Mouse (Mus musculus) urinary bladder, postnatal 10 days (tissue): ENCODE data around the gene Cldn4.

Experiments
- DNase-seq: peaks from one replicate; pipeline ENCODE4 v3.0.0; 2022; ENCODE audit warnings: low spot score

Gene Cldn4

DNA sequence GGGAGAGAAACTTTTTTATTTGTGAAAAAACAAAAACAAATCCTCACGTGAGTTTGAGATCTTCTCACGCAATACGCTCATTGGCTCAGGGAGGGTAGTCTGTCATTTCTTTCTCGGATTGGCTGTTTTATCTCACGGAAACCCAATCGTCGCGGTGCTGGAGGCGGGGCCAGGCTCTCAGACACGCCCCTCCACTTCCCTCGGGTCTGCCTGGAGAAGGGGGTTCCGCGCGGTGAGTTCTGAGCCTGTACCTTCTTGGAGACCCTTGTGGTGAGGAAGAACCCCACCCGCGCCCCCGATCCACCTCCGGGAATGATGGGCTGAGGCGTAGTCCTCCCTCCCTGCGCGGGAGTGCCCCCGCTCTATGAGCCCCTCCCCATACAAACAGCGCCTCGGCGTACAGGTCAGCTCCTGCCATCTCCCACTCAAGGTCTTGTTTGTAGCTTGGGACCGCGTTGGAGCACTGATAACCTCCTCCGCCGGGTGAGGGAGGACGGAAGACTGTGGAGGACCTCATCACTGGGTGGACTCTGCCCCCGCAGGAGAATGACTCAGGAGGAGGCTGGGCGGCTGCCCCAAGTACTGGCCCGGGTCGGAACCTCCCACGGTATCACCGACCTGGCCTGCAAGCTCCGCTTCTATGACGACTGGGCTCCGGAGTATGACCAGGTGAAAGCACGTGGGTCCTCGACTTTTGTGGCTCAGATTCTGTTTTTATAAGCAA is 14.4 kb downstream of the Cldn4 start, which contains the start of gene Mettl27:
Gene Mettl27 (plus strand): TSS at position 190 of the 724 bp plus-strand sequence.
- peak; percentile 65 for DNase-seq

DNA sequence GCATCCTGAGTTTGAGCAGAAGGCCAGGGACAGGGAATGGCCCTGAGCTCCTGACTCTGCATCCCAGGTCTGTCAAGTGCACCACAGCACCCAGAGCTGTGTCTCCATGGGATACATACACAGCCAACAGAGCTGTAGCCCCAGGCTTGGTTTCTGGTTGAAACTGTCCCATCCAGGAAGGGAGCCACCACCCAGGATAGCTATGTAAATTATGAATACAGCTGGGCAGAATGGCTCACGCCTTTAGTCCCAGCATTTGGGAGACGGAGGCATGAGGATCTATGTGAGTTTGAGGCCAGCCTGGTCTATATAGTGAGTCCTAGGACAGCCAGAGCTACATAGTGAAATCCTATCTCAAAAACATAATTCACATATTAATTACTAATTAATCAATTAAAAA is 16.7 kb downstream of the Cldn4 start:
- no peak for DNase-seq

DNA sequence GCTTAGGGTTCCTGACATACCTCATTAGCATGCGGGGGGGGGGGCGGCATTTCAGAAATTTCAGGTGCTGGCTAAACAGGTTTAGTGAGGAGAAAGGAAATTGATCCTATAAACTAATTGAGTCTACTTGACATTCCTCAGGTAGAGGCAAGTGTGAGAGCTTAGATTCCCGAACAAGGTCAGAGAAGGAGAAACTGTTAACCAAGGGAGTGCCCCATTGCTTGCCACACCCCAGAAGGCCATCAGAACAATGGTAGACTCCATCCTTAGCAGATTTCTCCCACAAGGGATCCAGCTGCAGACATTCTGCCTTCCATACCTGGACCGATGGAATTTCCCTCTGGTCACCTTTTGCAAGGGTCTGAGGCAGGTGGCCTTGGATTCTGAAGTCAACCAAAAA is 20.0 kb downstream of the Cldn4 start:
- DNase-seq = no peak

DNA sequence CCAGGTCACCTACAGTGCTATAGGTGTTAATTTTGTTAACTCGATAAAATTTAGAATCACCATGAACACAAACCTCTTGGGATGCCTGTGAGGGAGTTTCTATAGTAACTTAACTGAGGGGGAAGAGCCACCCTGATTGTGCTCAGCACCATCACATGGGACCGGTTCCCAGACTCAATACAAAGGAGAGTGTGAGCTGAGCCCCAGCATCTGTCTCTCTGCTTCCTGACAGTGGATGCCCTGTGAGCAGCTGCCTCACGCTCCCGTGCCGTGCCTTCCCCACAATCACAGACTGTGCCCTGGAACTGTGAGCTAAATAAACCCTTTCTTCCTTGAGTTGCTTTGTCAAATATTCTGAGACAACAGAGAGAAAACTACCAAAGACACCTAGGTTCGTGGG is 23.6 kb downstream of the Cldn4 start:
- no peak for DNase-seq

DNA sequence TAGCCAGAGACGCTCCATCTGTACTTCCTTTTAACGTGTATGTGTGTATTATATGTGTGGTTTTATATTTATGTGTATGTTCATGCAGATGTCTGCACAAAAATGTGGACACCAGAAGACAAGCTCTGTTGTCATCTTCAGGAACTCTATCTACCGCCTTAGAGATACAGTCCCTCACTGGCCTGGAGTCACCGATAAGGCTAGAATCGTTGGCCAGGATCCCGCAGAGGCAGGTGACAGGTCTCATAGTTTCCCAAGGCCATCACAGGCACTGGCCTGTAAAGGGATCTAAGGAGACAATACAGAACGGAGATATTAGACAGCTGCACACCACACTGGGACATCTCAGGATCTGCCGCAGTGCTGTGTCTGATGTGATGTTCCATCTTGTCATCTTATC is 25.6 kb downstream of the Cldn4 start:
- DNase-seq = no peak

DNA sequence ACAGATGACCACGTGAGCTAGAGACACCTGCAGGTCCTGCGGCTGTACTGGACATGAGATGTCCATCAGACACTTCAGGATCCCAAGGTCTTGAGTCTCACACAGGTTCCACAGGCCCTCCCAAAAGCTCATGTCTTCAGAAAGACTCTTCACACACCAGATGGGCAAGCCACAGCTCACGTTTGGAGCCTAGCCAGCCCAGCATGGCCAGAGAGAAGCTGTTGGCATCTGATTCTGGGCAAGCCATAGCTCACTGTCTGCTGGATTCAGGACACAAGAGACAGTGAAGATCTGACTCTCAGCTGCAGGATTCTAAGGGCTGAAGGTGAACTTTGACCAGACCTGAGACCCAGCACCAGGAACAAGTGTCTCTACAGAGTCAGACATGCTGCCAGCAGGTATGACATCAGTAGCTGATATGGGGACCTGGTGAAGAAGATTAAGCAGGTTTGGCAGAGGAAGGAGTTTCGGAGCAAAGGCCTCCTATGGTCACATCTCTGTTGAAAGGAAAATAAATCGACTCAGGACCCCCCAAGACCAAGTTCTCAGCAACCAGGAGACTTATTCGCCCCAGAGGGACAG is 26.5 kb downstream of the Cldn4 start:
- no peak for DNase-seq

DNA sequence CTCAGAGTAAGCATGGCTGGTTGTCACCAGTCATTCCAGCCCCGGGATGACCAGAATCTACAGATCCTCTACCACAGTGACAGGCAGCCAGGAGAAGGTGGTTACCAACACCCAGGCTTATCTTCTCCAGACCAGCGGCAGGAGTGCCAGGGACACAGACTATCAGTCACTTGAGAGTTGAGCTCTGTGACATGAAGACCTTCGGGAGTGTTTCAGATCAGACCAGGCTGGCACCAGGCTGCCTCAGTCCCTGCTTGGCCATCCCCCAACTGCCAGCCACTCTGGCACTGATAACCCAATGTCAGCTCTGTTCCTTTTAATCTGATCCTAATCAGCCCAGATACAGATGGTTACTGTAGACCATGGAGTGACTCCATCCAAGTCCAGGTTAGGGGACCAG is 27.6 kb downstream of the Cldn4 start:
- no peak for DNase-seq

DNA sequence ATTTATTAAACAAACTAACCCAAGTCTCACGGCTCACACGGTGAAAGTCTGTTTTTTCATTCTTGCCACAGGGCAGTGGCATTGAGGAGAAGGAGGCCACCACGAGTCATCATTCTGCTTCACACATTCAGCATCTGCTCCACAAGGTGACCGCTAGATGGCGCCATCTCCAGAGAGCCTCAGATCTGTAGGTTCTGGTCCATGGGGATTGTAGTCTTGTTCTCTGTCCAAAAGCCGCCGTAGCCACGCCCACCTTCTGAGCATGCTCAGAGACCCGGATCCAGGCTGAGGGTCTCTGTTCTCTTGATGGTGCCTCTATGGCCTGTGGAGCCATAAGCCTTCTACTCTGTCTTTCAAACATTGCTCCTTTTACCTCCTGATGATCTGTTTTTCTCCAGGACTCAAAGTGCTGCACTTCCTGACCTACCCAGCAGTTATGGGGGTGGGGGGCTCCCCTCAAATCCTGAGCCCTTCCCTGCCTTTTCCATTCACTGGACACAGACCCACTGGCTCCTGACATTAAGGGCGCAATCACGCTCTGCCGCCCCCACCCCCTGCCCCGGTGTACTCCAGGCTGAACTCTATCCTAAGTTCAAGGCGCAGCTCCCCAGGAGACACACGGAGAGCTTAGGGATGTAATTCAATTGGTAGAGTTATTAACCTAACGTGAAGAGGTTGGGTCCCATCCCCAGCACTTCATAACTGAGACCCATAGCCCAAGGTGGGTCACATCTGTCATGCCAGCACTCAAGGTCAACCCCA is 28.5 kb downstream of the Cldn4 start:
- DNase-seq = peak; percentile 31

DNA sequence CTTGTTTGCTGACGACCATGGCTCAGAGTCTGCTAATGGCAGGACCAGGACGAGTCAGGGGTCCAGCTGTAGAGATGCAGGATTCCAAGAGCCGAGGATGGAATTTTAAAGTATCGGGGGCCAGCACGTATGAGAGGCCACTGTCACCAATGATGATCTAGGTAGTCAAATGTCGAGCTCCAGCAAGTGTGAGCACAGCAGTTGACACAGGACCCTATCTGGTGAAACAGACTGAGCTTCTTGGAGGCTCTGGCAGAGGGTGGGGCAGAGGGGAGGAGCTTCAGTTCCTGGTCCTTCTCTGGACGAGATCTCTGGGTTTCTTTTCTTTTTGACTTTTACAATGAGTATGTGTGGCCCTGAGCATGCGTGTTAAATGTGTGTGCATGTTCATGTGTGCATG is 31.4 kb downstream of the Cldn4 start, which contains the start of gene Cldn13:
Gene Cldn13 (minus strand): TSS at position 216 of the 400 bp plus-strand sequence.
- no peak for DNase-seq

DNA sequence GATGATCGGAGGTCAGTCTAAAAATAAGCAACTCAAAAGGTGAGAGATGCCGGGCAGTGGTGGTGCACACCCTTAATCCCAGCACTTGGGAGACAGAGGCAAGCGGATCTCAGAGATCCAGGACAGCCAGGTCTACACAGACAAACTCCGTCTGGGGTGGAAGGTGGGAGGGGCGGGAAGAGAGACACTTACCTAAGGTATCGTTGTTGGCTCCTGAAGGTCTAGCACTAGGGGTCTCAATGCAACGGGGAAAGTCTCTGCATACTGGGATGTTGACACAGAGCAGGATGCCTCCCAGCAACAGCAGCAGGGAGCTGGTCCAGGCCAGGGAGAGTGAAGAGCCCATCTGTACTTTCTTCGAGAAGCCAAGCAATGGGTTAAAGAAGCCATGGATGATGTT is 32.2 kb downstream of the Cldn4 start:
- no peak for DNase-seq

DNA sequence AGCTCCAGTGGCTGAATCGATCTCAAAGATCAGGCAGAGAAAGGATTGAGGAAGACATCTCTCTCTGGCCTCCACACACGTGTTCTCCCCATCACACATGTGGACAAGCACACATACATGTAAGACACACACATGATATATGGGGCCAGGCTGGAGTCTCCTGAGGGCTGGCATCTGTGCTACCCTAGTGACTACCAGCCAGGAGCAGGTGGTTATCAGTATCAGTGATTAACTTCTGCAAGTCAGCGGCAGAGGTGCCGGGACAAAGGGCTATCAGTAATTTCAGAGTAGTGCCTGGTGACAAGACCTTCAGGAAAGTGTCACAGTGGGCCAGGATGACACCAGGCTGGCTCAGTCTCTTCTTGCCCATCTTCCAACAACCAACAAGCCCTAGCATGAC is 33.0 kb downstream of the Cldn4 start:
- no peak for DNase-seq

DNA sequence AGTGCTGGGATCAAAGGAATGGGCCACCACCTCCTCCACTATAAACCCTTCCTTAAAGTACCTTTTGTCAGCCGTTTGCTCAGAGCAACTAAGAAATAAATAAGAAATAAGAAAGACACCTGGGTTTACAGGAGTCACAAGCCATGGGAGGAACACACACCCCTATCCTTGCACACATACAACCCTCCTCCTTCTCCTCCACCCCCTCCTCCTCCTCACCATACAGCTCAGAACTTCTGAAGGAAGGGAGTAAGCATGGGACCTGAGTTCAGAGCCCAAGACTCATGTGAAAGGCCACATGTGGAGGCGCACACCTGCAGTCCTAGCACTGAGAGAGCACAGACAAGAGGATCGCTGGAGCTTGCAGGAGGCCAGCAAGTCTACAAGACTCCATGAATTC is 33.4 kb downstream of the Cldn4 start:
- no peak for DNase-seq

DNA sequence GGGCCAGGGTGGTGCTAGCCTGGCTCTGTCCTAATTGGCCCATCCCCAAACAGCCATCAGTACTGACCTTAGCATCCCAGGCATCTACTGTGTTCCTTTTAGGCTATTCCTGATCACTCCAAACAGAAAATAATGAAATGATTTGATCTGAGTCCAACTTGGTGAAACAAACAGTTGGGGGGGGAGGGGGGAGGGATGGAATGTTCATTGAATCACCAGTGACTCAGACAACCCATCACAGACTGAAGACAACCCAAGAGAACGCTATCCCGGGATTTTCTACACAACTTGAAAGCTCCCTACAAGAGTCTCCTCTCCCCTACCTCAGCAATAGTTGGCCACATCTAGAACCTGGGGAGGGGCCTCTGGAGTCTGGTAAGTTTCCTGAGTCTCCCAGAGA is 34.8 kb downstream of the Cldn4 start:
- DNase-seq = no peak

DNA sequence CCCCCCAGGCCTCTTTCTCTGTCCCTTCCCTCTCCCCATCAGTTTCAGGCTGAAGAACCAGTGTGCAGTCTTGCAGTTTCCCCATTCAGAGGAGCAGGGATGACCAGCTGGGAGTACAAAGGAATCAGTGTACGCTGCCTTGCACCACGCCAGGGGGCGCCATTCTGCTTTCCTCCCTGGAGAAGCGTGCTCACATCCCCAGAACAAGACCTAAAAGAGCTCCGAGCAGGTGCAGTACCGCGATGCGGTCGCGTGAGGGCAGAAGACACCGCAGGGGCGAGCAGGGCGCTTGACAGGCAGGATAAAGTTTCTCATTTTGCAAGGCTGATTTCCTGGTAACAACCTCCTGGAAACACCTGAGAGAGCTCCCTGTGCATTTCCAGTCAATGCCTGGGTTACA is 39.6 kb downstream of the Cldn4 start:
- DNase-seq = peak; percentile 86

DNA sequence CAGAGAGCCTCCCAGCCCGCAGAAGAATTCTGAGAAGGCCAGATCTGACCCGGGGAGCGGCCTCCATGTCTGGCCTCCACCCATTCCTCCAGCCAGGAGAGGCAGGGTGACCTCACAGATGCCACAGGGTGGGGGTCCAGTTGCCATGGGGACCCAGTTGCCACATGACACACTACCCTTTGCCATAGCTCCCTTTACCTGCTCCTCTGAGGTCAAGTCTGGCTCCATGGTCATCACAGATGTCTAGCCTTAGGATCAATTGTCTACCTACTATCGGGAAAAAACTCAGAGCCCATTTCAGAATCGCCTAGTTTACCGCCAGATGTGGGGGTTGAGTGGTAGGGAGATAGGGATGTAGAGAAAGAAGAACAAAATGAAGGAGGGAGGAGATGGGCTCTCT is 40.1 kb downstream of the Cldn4 start, which contains the start of gene Tmem270:
Gene Tmem270 (minus strand): TSS at position 101 of the 400 bp plus-strand sequence.
- no peak for DNase-seq

DNA sequence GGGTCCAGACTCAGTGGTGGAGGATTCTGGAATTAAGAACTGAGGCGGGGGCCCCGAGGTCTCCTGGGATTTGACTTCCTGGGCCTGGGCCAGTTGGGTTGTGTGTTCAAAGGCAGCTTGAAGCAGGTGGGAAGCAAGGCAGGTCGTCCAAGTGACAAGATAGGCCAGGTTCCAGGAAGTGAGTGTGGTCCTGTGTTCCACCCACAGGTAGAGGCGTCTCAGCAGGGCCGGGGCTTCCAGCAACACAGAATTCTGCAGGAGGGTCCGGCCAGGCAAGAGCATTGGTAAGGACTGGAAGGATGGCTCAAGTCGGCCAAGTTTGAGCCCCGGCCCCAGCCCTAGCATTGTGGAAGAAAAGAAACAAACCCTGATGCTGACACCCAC is 45.1 kb downstream of the Cldn4 start:
- no peak for DNase-seq

DNA sequence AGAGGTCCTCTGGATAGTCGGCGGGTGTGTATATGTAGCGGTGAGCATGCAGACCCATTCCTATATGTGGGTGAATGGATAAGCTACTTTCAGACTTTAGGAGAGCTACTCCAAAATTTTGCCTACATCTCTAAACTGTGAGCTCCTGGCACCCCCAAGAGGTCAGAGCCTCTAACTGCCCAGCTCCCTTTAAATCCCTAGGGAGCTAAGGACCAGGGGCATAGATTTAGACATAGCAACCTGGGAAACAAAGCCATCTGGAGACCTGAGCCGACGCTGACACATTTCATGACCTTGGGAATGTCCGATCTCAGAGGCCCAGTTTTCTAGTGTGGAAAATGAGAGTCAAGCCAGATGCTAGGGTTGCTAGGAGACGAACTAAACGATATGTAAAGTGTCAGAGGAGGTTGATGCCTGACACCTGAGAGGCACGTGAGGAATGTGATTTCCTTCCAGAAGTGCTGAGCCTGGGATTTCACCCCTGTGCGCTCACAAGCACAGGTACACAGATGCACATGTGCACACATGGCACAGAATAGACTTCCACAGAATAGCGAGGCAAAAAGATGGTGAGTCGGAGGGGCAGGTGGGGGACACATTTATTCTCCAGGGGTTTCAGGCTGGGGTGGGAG is 45.6 kb downstream of the Cldn4 start:
- DNase-seq = no peak

DNA sequence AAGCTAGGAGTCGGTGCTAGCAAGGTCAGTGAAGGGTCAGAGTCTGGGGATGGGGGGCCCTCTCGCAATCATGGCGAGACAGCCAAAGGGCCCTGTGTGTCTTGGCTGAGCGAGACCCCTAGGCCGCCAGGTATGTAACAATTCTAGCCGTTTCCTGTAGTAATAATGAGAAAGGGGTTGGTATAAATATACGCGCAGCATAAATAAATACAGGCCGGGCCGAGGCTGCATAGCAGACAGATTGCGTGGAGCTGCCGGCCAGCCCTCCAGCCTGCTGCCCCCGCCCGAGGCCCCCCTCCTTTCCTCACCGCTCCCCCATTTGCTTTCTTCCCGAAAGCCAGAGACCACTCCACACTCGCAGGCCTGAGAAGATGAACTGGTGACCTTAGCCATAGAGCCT is 49.1 kb downstream of the Cldn4 start:
- DNase-seq = no peak

DNA sequence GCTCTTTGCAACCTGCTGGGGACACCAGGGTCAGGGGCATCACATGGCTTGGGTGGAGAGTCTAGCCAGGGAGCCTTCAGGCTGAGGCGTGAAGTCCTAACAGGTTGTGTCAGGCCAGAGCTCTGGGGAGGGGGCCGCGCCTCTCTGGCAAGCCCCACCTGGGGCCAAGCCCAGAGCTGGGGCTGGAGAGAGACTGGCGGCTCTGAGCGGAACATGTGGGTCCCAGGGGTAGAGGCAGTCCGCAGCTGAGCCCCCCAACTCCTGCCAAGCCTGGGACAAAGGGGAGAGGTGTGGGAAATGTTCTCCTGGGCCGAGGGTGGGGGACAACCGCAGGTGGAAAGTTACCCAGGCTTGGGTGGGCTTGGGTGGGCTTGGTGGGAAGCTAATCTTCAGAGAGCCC is 49.8 kb downstream of the Cldn4 start:
- no peak for DNase-seq

DNA sequence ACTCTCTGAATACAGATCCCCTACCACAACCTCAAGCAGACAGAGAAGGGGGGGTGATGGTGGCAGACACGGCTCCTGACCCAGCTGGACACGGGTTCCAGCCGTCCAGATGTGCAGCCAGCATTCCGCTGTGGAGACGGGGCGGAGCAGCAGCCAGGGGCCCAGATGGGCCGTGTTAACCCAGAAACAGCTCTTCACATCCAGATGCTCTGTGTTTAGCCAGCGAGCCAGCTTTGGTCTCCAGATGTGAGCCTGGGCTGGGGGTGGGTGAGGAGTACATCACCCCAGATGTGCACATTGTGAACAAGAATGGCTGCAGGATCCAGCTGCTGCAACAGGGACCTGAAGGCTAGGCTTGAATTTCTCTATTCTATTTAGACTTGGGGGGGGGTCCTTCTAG is 51.4 kb downstream of the Cldn4 start:
- DNase-seq = no peak
